Mouse (Mus musculus) embryonic facial prominence, embryonic 12.5 days (tissue): ENCODE results near the gene Shisa2. TPM values are rescaled to one million over a fixed set of nuclear protein-coding genes. Genes with fewer than 3 reads are reported as not detected.
A peak's percentile ranks its signal among the peaks of the same experiment; 100 is the strongest.
"Not testable (repeated sequence)": the region's sequence is repeated elsewhere in the genome, so short reads cannot be mapped to it uniquely, and the experiment has no call there.

Source experiments
- ATAC-seq: fragments of 200-750 bp; cut with Nextera tagmentation; 2 replicates; pipeline ENCODE4 v1.8.0; 2017; ENCODE audit not compliant: insufficient number of reproducible peaks, insufficient read depth, low FRiP score, low TSS enrichment
- H3K27ac ChIP-seq: fragments of 300-500 bp; sonication (generic); 2 replicates; pipeline ENCODE4 v1.5.1; 2016; ENCODE audit warnings: mild to moderate bottlenecking
- H3K27me3 ChIP-seq: fragments of 300-500 bp; sonication (generic); 2 replicates; pipeline ENCODE4 v1.6.1; 2016; ENCODE audit warnings: mild to moderate bottlenecking, moderate library complexity
- H3K36me3 ChIP-seq: fragments of 300-500 bp; sonication (generic); 2 replicates; pipeline ENCODE4 v1.6.1; 2016; ENCODE audit warnings: mild to moderate bottlenecking
- H3K4me1 ChIP-seq: fragments of 300-500 bp; sonication (generic); 2 replicates; pipeline ENCODE4 v1.6.1; 2016
- H3K4me2 ChIP-seq: fragments of 300-500 bp; sonication (generic); replicated peaks from 2 replicates; pipeline ENCODE4 v1.6.1; 2016; ENCODE audit warnings: mild to moderate bottlenecking, moderate library complexity
- H3K4me3 ChIP-seq: fragments of 300-500 bp; sonication (generic); 2 replicates; pipeline ENCODE4 v1.5.1; 2016; ENCODE audit warnings: mild to moderate bottlenecking
- H3K9ac ChIP-seq: fragments of 300-500 bp; sonication (generic); 2 replicates; pipeline ENCODE4 v1.6.1; 2016; ENCODE audit warnings: mild to moderate bottlenecking, moderate library complexity
- H3K9me3 ChIP-seq: fragments of 300-500 bp; sonication (generic); 2 replicates; pipeline ENCODE4 v1.6.1; 2016; ENCODE audit warnings: mild to moderate bottlenecking, moderate library complexity
- WGBS: fragments of 180-500 bp; shearing (Covaris S2); methylation state at CpG from one replicate; pipeline ENCODE4 v1.1.7; 2016; 5-methylcytosine and 5-hydroxymethylcytosine counted together
- polyA plus RNA-seq: library from polyadenylated mRNA; unstranded; fragments of >200 nt; fragmentation: Nextera tagmentation; extraction: Ambion mirVana; gene quantifications from 2 replicates; pipeline ENCODE4 v1.2.1, GENCODE M21; 2016

Gene Shisa2
- polyA plus RNA-seq, 1 experiment from 2014 or later, result 54.8 TPM

- H3K4me2 ChIP-seq, result no peak overlapping the region
- no peaks in the 10 kb centered on the region for H3K27me3 ChIP-seq
- ATAC-seq, result no peak
- no peaks in the 10 kb centered on the region for H3K4me1 ChIP-seq
- H3K27ac ChIP-seq, result no peak overlapping the region
- no peak overlapping the region for H3K9ac ChIP-seq
- WGBS, result 50% methylated on average over 14 of the region's 14 CpGs
- H3K4me3 ChIP-seq, result no peak overlapping the region
- no peaks in the 10 kb centered on the region for H3K36me3 ChIP-seq
- no peaks in the 10 kb centered on the region for H3K9me3 ChIP-seq
Measured at GRCm38 (mm10) chr14:59612920-59613625, 12.0 kb upstream of the Shisa2 start.

DNA sequence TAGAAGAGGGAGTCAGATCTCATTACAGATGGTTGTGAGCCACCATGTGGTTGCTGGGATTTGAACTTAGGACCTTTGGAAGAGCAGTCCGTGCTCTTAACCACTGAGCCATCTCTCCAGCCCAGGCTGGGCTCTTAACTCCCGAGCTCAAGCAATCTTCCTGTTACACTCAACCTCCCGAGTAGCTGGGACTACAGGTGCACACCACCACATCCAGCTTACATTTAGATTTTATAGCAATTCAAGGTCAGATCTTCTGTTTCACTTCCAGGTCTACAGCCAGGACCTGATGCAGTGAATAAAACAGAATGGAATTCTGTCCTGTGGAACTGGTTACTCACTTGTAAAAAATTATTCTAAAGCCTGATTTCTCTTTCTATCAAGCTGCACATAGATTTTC is 11.0 kb upstream of the Shisa2 start:
- not testable (repeated sequence) for ATAC-seq, H3K9me3 ChIP-seq, H3K4me1 ChIP-seq, H3K4me3 ChIP-seq, H3K27ac ChIP-seq, H3K4me2 ChIP-seq, H3K27me3 ChIP-seq, H3K36me3 ChIP-seq, H3K9ac ChIP-seq
- 73% methylated on average over 3 of the region's 3 CpGs for WGBS

DNA sequence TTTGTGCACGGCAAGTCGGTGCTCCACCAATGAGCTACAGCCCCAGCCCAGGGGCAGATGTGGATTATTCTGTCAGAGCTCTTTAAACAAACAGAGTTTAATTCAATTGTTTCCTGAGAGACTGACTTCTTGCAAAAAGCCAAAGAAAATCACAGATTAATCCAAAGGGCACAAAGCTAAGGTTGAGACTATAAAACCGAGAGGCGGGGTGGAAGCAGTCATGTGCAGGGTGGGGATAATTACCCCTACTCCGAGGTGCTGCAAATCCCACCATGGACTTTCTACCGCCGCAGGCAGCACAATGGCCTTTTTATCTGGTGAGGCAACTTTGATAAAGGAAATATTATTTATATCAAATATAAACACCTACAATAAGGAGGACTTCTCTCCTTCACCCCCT is 8.3 kb upstream of the Shisa2 start:
- no peaks in the 10 kb centered on the region for H3K36me3 ChIP-seq
- no peak overlapping the region for H3K9ac ChIP-seq
- no peak for ATAC-seq
- no peak overlapping the region for H3K4me2 ChIP-seq
- no peaks in the 10 kb centered on the region for H3K9me3 ChIP-seq
- no peaks in the 10 kb centered on the region for H3K4me1 ChIP-seq
- no peak overlapping the region for H3K4me3 ChIP-seq
- H3K27ac ChIP-seq, result no peak overlapping the region
- no peaks in the 10 kb centered on the region for H3K27me3 ChIP-seq
- 53% methylated on average over 7 of the region's 7 CpGs for WGBS

DNA sequence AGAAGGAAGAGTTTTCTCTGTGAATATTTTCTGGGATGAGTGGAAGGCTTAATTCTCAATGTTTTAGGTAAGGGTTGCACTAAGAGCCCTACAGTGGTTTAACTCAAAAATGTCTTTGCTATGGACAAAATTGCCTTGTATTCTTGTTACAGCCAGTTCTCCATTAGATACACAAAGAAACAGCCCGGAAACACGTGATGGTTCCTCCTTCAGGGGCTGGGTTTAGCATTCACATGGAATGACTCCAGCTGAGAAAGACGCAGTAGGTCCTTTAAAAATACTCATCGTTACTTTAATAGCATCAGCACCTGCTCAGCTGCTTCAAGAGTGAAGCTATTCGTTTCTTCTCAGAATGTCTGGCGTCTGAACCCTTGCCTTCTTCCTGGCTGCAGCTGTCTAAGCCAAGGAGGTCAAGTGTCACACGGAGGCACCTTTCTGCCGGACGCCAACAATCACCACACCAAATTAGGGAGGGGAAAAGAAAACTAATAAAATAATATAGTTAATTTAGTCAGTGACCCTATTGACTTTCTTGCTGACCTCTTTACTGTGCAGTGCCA is 702 bp upstream of the Shisa2 start:
- no peak for ATAC-seq
- Histone ChIP-seq H3K9ac (no peak overlapping the region), H3K4me2 (peak overlapping the region; percentile 85), H3K27ac (no peak overlapping the region), H3K4me3 (no peak overlapping the region; the same call in 1 of the 2 replicates), H3K4me1 (peaks cover 18% of the 10 kb centered on the region), H3K36me3 (no peaks in the 10 kb centered on the region), H3K27me3 (peaks cover 21% of the 10 kb centered on the region), H3K9me3 (no peaks in the 10 kb centered on the region)
- WGBS, result 24% methylated on average over 9 of the region's 9 CpGs

DNA sequence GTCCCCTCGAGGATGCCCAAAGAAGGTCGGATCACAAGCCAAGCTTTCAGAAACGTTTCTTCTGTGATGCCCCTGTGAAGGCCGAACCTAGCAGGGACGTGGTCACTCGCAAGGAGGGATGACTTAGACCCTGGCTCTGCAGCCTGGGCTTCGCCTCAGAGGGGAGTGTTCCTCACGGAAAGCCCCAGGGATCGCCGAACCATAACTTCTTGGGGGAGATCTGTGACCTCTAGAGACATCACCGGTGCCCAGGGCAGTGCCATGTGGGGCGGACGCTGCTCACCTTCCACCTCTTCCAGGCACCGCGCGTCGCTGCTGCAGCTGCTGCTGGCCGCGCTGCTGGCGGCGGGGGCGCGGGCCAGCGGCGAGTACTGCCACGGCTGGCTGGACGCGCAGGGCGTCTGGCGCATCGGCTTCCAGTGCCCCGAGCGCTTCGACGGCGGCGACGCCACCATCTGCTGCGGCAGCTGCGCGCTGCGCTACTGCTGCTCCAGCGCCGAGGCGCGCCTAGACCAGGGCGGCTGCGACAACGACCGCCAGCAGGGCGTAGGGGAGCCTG is 777 bp downstream of the Shisa2 start:
- WGBS, result under 1% methylated on average over 51 of the region's 51 CpGs
- peaks cover 24% of the 10 kb centered on the region for H3K4me1 ChIP-seq

DNA sequence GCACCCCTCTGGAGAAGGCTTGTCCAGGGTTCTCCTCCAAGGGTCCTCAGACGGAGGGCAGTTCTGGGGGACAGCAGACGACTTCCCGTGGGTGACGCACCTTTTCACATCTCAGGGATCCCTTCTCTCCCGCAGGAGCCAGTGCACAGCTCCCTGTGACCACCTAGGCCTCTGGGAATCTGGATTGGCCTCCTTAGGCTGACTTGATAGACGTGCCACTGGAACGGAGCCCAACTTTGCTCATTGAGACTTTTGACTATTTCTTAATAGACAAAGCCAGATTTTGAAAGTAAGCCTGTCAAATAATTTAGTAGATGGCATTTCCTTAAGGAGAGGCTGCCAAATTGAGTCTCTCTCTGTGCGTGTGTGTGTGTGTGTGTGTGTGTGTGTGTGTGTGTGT is 1.6 kb downstream of the Shisa2 start:
- Histone ChIP-seq H3K27me3 (peaks cover 23% of the 10 kb centered on the region), H3K9ac (peak overlapping the region; percentile 85), H3K4me3 (peak overlapping the region; percentile 67), H3K4me1 (peaks cover 24% of the 10 kb centered on the region), H3K27ac (peak overlapping the region; percentile 75), H3K9me3 (no peaks in the 10 kb centered on the region), H3K36me3 (peaks cover 9% of the 10 kb centered on the region), H3K4me2 (peak overlapping the region; percentile 85)
- 16% methylated on average over 8 of the region's 8 CpGs for WGBS
- no peak for ATAC-seq

More for the DNA sequence above, 777 bp downstream of the Shisa2 start:
- H3K4me3 ChIP-seq, result peak overlapping the region; percentile 67
- H3K36me3 ChIP-seq, result peaks cover 9% of the 10 kb centered on the region
- peak overlapping the region; percentile 86 for H3K27ac ChIP-seq
- H3K4me2 ChIP-seq, result peak overlapping the region; percentile 85
- H3K27me3 ChIP-seq, result peaks cover 23% of the 10 kb centered on the region
- ATAC-seq, result no peak
- H3K9ac ChIP-seq, result peak overlapping the region; percentile 85
- no peaks in the 10 kb centered on the region for H3K9me3 ChIP-seq

GRCm38 (mm10) chr14:59627142-59627680 is 2.1 kb downstream of the Shisa2 start:
- WGBS, result 13% methylated on average over 9 of the region's 9 CpGs
- H3K9ac ChIP-seq, result peak overlapping the region; percentile 85
- H3K27me3 ChIP-seq, result peaks cover 23% of the 10 kb centered on the region
- H3K4me1 ChIP-seq, result peaks cover 24% of the 10 kb centered on the region
- H3K4me3 ChIP-seq, result peak overlapping the region; percentile 67
- peak overlapping the region; percentile 75 for H3K27ac ChIP-seq
- H3K9me3 ChIP-seq, result no peaks in the 10 kb centered on the region
- H3K4me2 ChIP-seq, result peak overlapping the region; percentile 85
- H3K36me3 ChIP-seq, result peaks cover 9% of the 10 kb centered on the region
- ATAC-seq, result no peak

DNA sequence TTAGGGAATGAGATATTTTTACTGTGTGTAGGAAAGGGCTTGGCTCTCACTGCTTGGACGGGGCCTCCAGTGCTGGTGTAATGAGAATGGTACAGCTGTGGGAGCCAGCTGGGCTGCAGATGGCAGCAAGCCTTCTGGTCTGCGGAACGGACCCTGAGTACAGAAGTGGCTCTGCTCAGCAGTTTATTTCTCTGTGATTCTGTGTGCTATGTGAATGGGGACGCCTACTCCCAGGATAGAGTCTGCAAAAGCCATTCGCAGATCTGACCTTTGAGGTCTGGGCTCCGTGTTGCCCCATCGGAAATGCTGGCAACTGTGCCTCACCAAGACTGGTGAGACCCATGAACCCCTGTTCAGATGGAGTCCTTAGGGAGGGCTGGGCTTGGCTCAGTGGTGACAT is 2.7 kb downstream of the Shisa2 start:
- H3K9me3 ChIP-seq, result no peaks in the 10 kb centered on the region
- peaks cover 24% of the 10 kb centered on the region for H3K4me1 ChIP-seq
- ATAC-seq, result peak; percentile 44; the same call in 1 of the 2 replicates
- peak overlapping the region; percentile 85 for H3K4me2 ChIP-seq
- WGBS, result 23% methylated on average over 7 of the region's 7 CpGs
- H3K4me3 ChIP-seq, result peak overlapping the region; percentile 67
- H3K27ac ChIP-seq, result 0 out of 2 replicates have a peak overlapping the region, but pooled peaks have one; percentile 11
- H3K36me3 ChIP-seq, result peaks cover 9% of the 10 kb centered on the region
- peaks cover 23% of the 10 kb centered on the region for H3K27me3 ChIP-seq
- H3K9ac ChIP-seq, result peak overlapping the region; percentile 85

- whole genome bisulfite sequencing, result 88% methylated on average over 15 of the region's 15 CpGs
- Histone ChIP-seq H3K9ac (no peak overlapping the region), H3K36me3 (peaks cover 9% of the 10 kb centered on the region), H3K4me2 (no peak overlapping the region), H3K27me3 (peaks cover 23% of the 10 kb centered on the region), H3K27ac (no peak overlapping the region), H3K9me3 (no peaks in the 10 kb centered on the region), H3K4me3 (no peak overlapping the region), H3K4me1 (peaks cover 24% of the 10 kb centered on the region)
- ATAC-seq, result no peak
Measured at GRCm38 (mm10) chr14:59629308-59629707, 4.2 kb downstream of the Shisa2 start.

GRCm38 (mm10) chr14:59630096-59630495 is 5.0 kb downstream of the Shisa2 start:
- Histone ChIP-seq H3K27me3 (peaks cover 23% of the 10 kb centered on the region), H3K36me3 (peaks cover 9% of the 10 kb centered on the region), H3K9me3 (no peaks in the 10 kb centered on the region), H3K4me3 (no peak overlapping the region), H3K4me2 (no peak overlapping the region), H3K27ac (no peak overlapping the region), H3K4me1 (peaks cover 24% of the 10 kb centered on the region), H3K9ac (no peak overlapping the region)
- 91% methylated on average over 9 of the region's 9 CpGs for WGBS
- ATAC-seq, result no peak

GRCm38 (mm10) chr14:59632067-59632466 is 7.0 kb downstream of the Shisa2 start:
- peaks cover 17% of the 10 kb centered on the region for H3K4me1 ChIP-seq
- H3K4me2 ChIP-seq, result no peak overlapping the region
- H3K36me3 ChIP-seq, result peaks cover 9% of the 10 kb centered on the region
- no peak overlapping the region for H3K27ac ChIP-seq
- no peak for ATAC-seq
- no peak overlapping the region for H3K9ac ChIP-seq
- WGBS, result 89% methylated on average over 6 of the region's 6 CpGs
- H3K27me3 ChIP-seq, result peaks cover 13% of the 10 kb centered on the region
- no peak overlapping the region for H3K4me3 ChIP-seq
- no peaks in the 10 kb centered on the region for H3K9me3 ChIP-seq
